Mouse (Mus musculus) lung, postnatal 10 days (tissue): ENCODE data around the gene Vmn1r132.
"Not testable (repeated sequence)": the region's sequence is repeated elsewhere in the genome, so short reads cannot be mapped to it uniquely, and the experiment has no call there.

Experiments used
- DNase-seq: peaks from one replicate; pipeline ENCODE4 v3.0.0; 2021

The Vmn1r132 gene

GRCm38 (mm10) chr7:21613792-21614191, at the start of gene Vmn1r132:
Gene Vmn1r132 (plus strand): TSS chr7:21614092.
- DNase-seq: not testable (repeated sequence)
